ENCODE assay signal across 16 mouse cellular contexts in genomic region chr10:117555044-117555443, GRCm38 (mm10).
"Had no signal": no experiment of that assay in that cellular context is flagged by ENCODE, and none has a peak within 500 bp of the region (broad histone marks: within the 10 kb centered on the region; RNA-seq: fewer than 3 reads in every experiment).

No protein-coding gene starts in this region.

- H3K27ac ChIP-seq: liver, embryonic 13.5 days; macrophage; midbrain, embryonic 12.5 days; midbrain, embryonic 15.5 days; neural tube, embryonic 12.5 days; stomach, embryonic 15.5 days; stomach, postnatal 0 days had no signal

- H3K4me3 ChIP-seq: liver, embryonic 13.5 days; megakaryocyte, embryonic 14.5 days; midbrain, embryonic 12.5 days; midbrain, embryonic 15.5 days; neural tube, embryonic 12.5 days; stomach, embryonic 15.5 days had no signal

- H3K27me3 ChIP-seq: liver, embryonic 13.5 days; megakaryocyte, embryonic 14.5 days; midbrain, embryonic 15.5 days; neural tube, embryonic 12.5 days; stomach, embryonic 15.5 days had no signal

- H3K36me3 ChIP-seq: liver, embryonic 13.5 days; midbrain, embryonic 12.5 days; midbrain, embryonic 15.5 days; neural tube, embryonic 12.5 days; stomach, embryonic 15.5 days had no signal

- H3K4me1 ChIP-seq: liver, embryonic 13.5 days; megakaryocyte, embryonic 14.5 days; midbrain, embryonic 12.5 days; midbrain, embryonic 15.5 days; stomach, embryonic 15.5 days had no signal

- H3K4me2 ChIP-seq: liver, embryonic 13.5 days; midbrain, embryonic 12.5 days; midbrain, embryonic 15.5 days; neural tube, embryonic 12.5 days; stomach, embryonic 15.5 days had no signal

- DNase-seq: liver; liver, embryonic 13.5 days; lung, adult 2 months; lung, postnatal 10 days; lung, postnatal 36 days; right cerebral cortex, postnatal 14 days; thymus, adult 2 months; thymus, postnatal 25 days; thymus, postnatal 4 days had no signal

- H3K9me3 ChIP-seq: midbrain, embryonic 12.5 days; midbrain, embryonic 15.5 days; neural tube, embryonic 12.5 days; stomach, embryonic 15.5 days had no signal

- ATAC-seq: midbrain, embryonic 15.5 days had no signal

- H3K9ac ChIP-seq: liver, embryonic 13.5 days; midbrain, embryonic 12.5 days; midbrain, embryonic 15.5 days; neural tube, embryonic 12.5 days; stomach, embryonic 15.5 days had no signal
